Mouse (Mus musculus): Measurements from ENCODE around the gene Itpkc.
A peak's percentile ranks its signal among the peaks of the same experiment; 100 is the strongest.

Gene Itpkc

GRCm38 (mm10) chr7:27189271-27189931 lies 39.1 kb downstream of the Itpkc start:
- peak; percentile 37 for DNase-seq

GRCm38 (mm10) chr7:27185986-27186385 lies 42.5 kb downstream of the Itpkc start:
- no peak for DNase-seq

- DNase-seq = peak; percentile 76
Observed at GRCm38 (mm10) chr7:27184964-27185363, 43.5 kb downstream of the Itpkc start.

GRCm38 (mm10) chr7:27182498-27182897 lies 46.0 kb downstream of the Itpkc start:
- no peak for DNase-seq

- DNase-seq = no peak
Observed at GRCm38 (mm10) chr7:27180837-27181695, 47.4 kb downstream of the Itpkc start, which contains the start of the genes Gm21983 and Mia. Gene Gm21983, minus strand, starts transcription at chr7:27181086. Gene Mia, minus strand, starts transcription at chr7:27181157.

- DNase-seq = no peak
Observed at GRCm38 (mm10) chr7:27180036-27180435, 48.4 kb downstream of the Itpkc start.

- DNase-seq = no peak
Observed at GRCm38 (mm10) chr7:27179217-27179918, 49.1 kb downstream of the Itpkc start.

- DNase-seq = peak; percentile 98
Observed at GRCm38 (mm10) chr7:27178324-27179216, 49.9 kb downstream of the Itpkc start, which contains the start of gene Rab4b. Gene Rab4b, minus strand, starts transcription at chr7:27178896.

GRCm38 (mm10) chr7:27177942-27178323 lies 50.5 kb downstream of the Itpkc start:
- DNase-seq = no peak

GRCm38 (mm10) chr7:27174896-27175295 lies 53.6 kb downstream of the Itpkc start:
- DNase-seq = no peak

- no peak for DNase-seq
Observed at GRCm38 (mm10) chr7:27174496-27174895, 54.0 kb downstream of the Itpkc start.

- DNase-seq = no peak
Observed at GRCm38 (mm10) chr7:27170981-27171380, 57.5 kb downstream of the Itpkc start.

GRCm38 (mm10) chr7:27168371-27168770 lies 60.1 kb downstream of the Itpkc start:
- DNase-seq = no peak

GRCm38 (mm10) chr7:27167475-27168094 lies 60.9 kb downstream of the Itpkc start:
- no peak for DNase-seq

- DNase-seq = peak; percentile 98
Observed at GRCm38 (mm10) chr7:27166614-27167474, 61.6 kb downstream of the Itpkc start, which contains the start of gene Egln2. Gene Egln2, minus strand, starts transcription at chr7:27166802.

GRCm38 (mm10) chr7:27166229-27166613 lies 62.2 kb downstream of the Itpkc start:
- peak; percentile 93 for DNase-seq

- DNase-seq = no peak
Observed at GRCm38 (mm10) chr7:27165696-27166095, 62.8 kb downstream of the Itpkc start.

GRCm38 (mm10) chr7:27165007-27165655 lies 63.3 kb downstream of the Itpkc start:
- peak; percentile 50 for DNase-seq

- DNase-seq = no peak
Observed at GRCm38 (mm10) chr7:27164112-27164947, 64.1 kb downstream of the Itpkc start.
